Mouse (Mus musculus): Measurements from ENCODE around the gene Lrit2. TPM values are rescaled to one million over a fixed set of nuclear protein-coding genes. Genes with fewer than 3 reads are reported as not detected.

The Lrit2 gene
- total RNA-seq, 2 experiments from 2014 or later = not detected

GRCm38 (mm10) chr14:37112931-37113330 lies 45.2 kb downstream of the Lrit2 start:
- DNase-seq = no peak

DNA sequence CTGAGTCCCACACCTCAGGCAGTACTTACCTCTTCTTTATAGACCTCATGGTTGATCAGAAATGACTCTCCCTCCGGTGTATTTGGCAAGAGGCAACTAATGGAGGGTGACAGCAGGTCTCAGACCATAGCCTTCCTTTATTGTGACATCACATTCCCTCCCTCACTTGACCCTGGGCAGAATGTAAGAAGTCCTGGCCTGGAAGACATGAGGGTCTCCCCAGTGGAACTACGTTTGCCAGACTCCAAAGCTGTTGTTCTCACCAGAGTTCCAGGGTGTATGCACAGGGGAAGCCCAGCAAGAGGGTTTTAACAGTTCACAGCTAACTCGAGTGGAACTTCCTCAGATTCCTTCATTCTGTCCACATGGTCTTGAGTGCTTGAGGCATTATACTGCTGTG lies 46.2 kb downstream of the Lrit2 start, which contains the start of gene 2610528A11Rik:
TSS of gene 2610528A11Rik (minus strand) at position 101 of the 400 bp plus-strand sequence.
- DNase-seq = no peak

- no peak for DNase-seq
Observed at GRCm38 (mm10) chr14:37119233-37119632, 51.5 kb downstream of the Lrit2 start.

Other genes with a start within 250 kb of the Lrit2 start
- 10 to 100 TPM; 62.3 to 66.3 TPM for gene Ccser2, start 99.2 kb upstream of the Lrit2 start, total RNA-seq (2021)
- gene Rgr, start 19.0 kb upstream of the Lrit2 start, total RNA-seq (2021) = under 1 TPM; 0.59 to 0.86 TPM
- not detected for gene Lrit1, start 13.1 kb upstream of the Lrit2 start, total RNA-seq (2021)
- under 1 TPM; 0.05 to 0.07 TPM for gene Cdhr1, start 30.4 kb downstream of the Lrit2 start, total RNA-seq (2021)
- 1 to 10 TPM in 1 of 2 experiments, under 1 TPM in 1; 0.85 to 1.1 TPM for gene 2610528A11Rik, start 46.1 kb downstream of the Lrit2 start, total RNA-seq (2021)
- 100 to 1,000 TPM; 217 to 232 TPM for gene Ghitm, start 67.3 kb downstream of the Lrit2 start, total RNA-seq (2021)

Data from gastrocnemius, postnatal 10 days (tissue).